Mouse (Mus musculus): ENCODE data around the gene Ky. TPM values are rescaled to one million over a fixed set of nuclear protein-coding genes. Genes with fewer than 3 reads are reported as not detected.

Ky gene
- polyA plus RNA-seq, 1 experiment from 2014 or later = 0.05 TPM

- Histone ChIP-seq H3K9ac (ENCODE audit: low read depth, low read length) (no peak overlapping the region), H3K9me3 (replicated peaks; ENCODE audit: low read length) (no peaks in the 10 kb centered on the region), H3K27me3 (ENCODE audit: insufficient read depth, low read length) (no peaks in the 10 kb centered on the region), H3K4me3 (replicated peaks; ENCODE audit: low read depth, low read length) (no peak overlapping the region), H3K4me1 (replicated peaks; ENCODE audit: insufficient read depth, low read length) (no peaks in the 10 kb centered on the region), H3K27ac (no peak overlapping the region), H3K4me2 (ENCODE audit: low read length) (no peak overlapping the region), H3K36me3 (ENCODE audit: insufficient read depth, low read length) (no peaks in the 10 kb centered on the region)
- TF ChIP-seq CTCF (IDR thresholded peaks at IDR 0.05; ENCODE audit: low read depth) = no peak
- 83% methylated on average over 4 of the region's 4 CpGs for WGBS
- no peak for DNase-seq (ENCODE audit: low spot score)
- ATAC-seq (replicated peaks; ENCODE audit: low FRiP score, low read depth) = no peak
Observed at GRCm38 (mm10) chr9:102536968-102537367, 31.4 kb downstream of the Ky start.

- Histone ChIP-seq H3K27me3 (ENCODE audit: insufficient read depth, low read length) (peaks cover 3% of the 10 kb centered on the region; the same call in 1 of the 2 replicates), H3K36me3 (ENCODE audit: insufficient read depth, low read length) (no peaks in the 10 kb centered on the region), H3K4me3 (replicated peaks; ENCODE audit: low read depth, low read length) (no peak overlapping the region), H3K4me2 (ENCODE audit: low read length) (no peak overlapping the region), H3K9ac (ENCODE audit: low read depth, low read length) (no peak overlapping the region), H3K27ac (no peak overlapping the region), H3K9me3 (replicated peaks; ENCODE audit: low read length) (no peaks in the 10 kb centered on the region), H3K4me1 (replicated peaks; ENCODE audit: insufficient read depth, low read length) (no peaks in the 10 kb centered on the region; the same call in 1 of the 2 replicates)
- DNase-seq (ENCODE audit: low spot score) (no peak), ATAC-seq (replicated peaks; ENCODE audit: low FRiP score, low read depth) (no peak)
- TF ChIP-seq CTCF (IDR thresholded peaks at IDR 0.05; ENCODE audit: low read depth) = no peak
- 64% methylated on average over 7 of the region's 7 CpGs for WGBS
Observed at GRCm38 (mm10) chr9:102539699-102540098, 34.1 kb downstream of the Ky start.

- TF ChIP-seq CTCF (IDR thresholded peaks at IDR 0.05; ENCODE audit: low read depth) = no peak
- Histone ChIP-seq H3K4me3 (replicated peaks; ENCODE audit: low read depth, low read length) (no peak overlapping the region), H3K36me3 (ENCODE audit: insufficient read depth, low read length) (no peaks in the 10 kb centered on the region), H3K4me2 (ENCODE audit: low read length) (no peak overlapping the region), H3K9ac (ENCODE audit: low read depth, low read length) (no peak overlapping the region), H3K9me3 (replicated peaks; ENCODE audit: low read length) (no peaks in the 10 kb centered on the region), H3K4me1 (replicated peaks; ENCODE audit: insufficient read depth, low read length) (no peaks in the 10 kb centered on the region; the same call in 1 of the 2 replicates), H3K27me3 (ENCODE audit: insufficient read depth, low read length) (peaks cover 7% of the 10 kb centered on the region), H3K27ac (no peak overlapping the region)
- DNase-seq (ENCODE audit: low spot score) (no peak), ATAC-seq (replicated peaks; ENCODE audit: low FRiP score, low read depth) (no peak)
- WGBS = 77% methylated on average over 10 of the region's 10 CpGs
Observed at GRCm38 (mm10) chr9:102541666-102542065, 36.1 kb downstream of the Ky start.

GRCm38 (mm10) chr9:102542540-102542939, 37.0 kb downstream of the Ky start:
- no peak overlapping the region for H3K4me2 ChIP-seq (ENCODE audit: low read length)
- TF ChIP-seq CTCF (IDR thresholded peaks at IDR 0.05; ENCODE audit: low read depth) = no peak

GRCm38 (mm10) chr9:102543761-102544115, 38.2 kb downstream of the Ky start:
- Histone ChIP-seq H3K4me2 (ENCODE audit: low read length) (no peak overlapping the region), H3K4me3 (replicated peaks; ENCODE audit: low read depth, low read length) (no peak overlapping the region), H3K27me3 (ENCODE audit: insufficient read depth, low read length) (peaks cover 12% of the 10 kb centered on the region), H3K9ac (ENCODE audit: low read depth, low read length) (no peak overlapping the region), H3K27ac (no peak overlapping the region), H3K9me3 (replicated peaks; ENCODE audit: low read length) (no peaks in the 10 kb centered on the region), H3K4me1 (replicated peaks; ENCODE audit: insufficient read depth, low read length) (no peaks in the 10 kb centered on the region; the same call in 1 of the 2 replicates), H3K36me3 (ENCODE audit: insufficient read depth, low read length) (no peaks in the 10 kb centered on the region)
- no peak for TF ChIP-seq CTCF (IDR thresholded peaks at IDR 0.05; ENCODE audit: low read depth)
- DNase-seq (ENCODE audit: low spot score) (no peak), ATAC-seq (replicated peaks; ENCODE audit: low FRiP score, low read depth) (no peak)
- WGBS = 71% methylated on average over 2 of the region's 2 CpGs

More at GRCm38 (mm10) chr9:102542540-102542939, 37.0 kb downstream of the Ky start:
- peaks cover 12% of the 10 kb centered on the region for H3K27me3 ChIP-seq (ENCODE audit: insufficient read depth, low read length)
- H3K9ac ChIP-seq (ENCODE audit: low read depth, low read length) = no peak overlapping the region
- ATAC-seq (replicated peaks; ENCODE audit: low FRiP score, low read depth) = no peak
- no peak overlapping the region for H3K4me3 ChIP-seq (replicated peaks; ENCODE audit: low read depth, low read length)
- no peak overlapping the region for H3K27ac ChIP-seq
- no peaks in the 10 kb centered on the region for H3K36me3 ChIP-seq (ENCODE audit: insufficient read depth, low read length)
- no peaks in the 10 kb centered on the region; the same call in 1 of the 2 replicates for H3K4me1 ChIP-seq (replicated peaks; ENCODE audit: insufficient read depth, low read length)
- no peaks in the 10 kb centered on the region for H3K9me3 ChIP-seq (replicated peaks; ENCODE audit: low read length)
- WGBS = 73% methylated on average over 8 of the region's 8 CpGs
- no peak for DNase-seq (ENCODE audit: low spot score)

GRCm38 (mm10) chr9:102544116-102544772, 38.7 kb downstream of the Ky start:
- Histone ChIP-seq H3K27me3 (ENCODE audit: insufficient read depth, low read length) (peaks cover 12% of the 10 kb centered on the region), H3K4me3 (replicated peaks; ENCODE audit: low read depth, low read length) (no peak overlapping the region), H3K9ac (ENCODE audit: low read depth, low read length) (no peak overlapping the region), H3K9me3 (replicated peaks; ENCODE audit: low read length) (no peaks in the 10 kb centered on the region), H3K36me3 (ENCODE audit: insufficient read depth, low read length) (no peaks in the 10 kb centered on the region), H3K4me1 (replicated peaks; ENCODE audit: insufficient read depth, low read length) (no peaks in the 10 kb centered on the region; the same call in 1 of the 2 replicates), H3K27ac (no peak overlapping the region), H3K4me2 (ENCODE audit: low read length) (peak overlapping the region; percentile 55; the same call in 1 of the 2 replicates)
- ATAC-seq (replicated peaks; ENCODE audit: low FRiP score, low read depth) (no peak; the same call in 1 of the 2 replicates), DNase-seq (ENCODE audit: low spot score) (no peak)
- no peak for TF ChIP-seq CTCF (IDR thresholded peaks at IDR 0.05; ENCODE audit: low read depth)
- WGBS = 19% methylated on average over 11 of the region's 11 CpGs

All from kidney, postnatal 0 days (tissue).